Mouse (Mus musculus) adrenal gland (tissue): Measurements from ENCODE around the gene Disp1.

ENCODE experiments used
- intact Hi-C: fragments of 180-260 bp; cut with DNase I; formaldehyde crosslinking; loops from one replicate; pipeline ENCODE4 v1.15.1; 2025

Gene Disp1

DNA sequence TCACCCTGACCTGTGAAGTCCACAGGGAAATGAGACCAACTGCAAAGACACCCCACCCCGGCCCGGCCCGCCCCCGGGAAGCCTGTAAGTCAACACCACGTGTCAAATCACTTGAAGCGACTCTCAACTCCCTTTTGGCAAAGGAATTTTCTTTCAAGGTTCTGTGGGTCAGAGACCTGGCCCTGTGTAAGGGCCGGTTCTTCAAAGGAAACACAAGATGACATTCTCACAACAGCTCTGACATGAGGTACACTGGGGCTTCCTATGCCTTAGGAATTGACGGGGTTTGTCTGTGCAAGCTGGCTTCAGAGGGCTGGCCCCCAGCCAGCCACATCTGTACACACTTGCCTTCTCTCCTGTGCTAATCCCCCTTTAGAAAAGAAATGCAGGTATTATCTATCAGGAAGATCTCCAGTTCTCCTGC, 56.7 kb downstream of the Disp1 start:
- intact Hi-C loops, result no loop called here

- intact Hi-C loops, result no loop called here
These were observed 57.1 kb downstream of the Disp1 start for GRCm38 (mm10) chr1:183164190-183164580.

DNA sequence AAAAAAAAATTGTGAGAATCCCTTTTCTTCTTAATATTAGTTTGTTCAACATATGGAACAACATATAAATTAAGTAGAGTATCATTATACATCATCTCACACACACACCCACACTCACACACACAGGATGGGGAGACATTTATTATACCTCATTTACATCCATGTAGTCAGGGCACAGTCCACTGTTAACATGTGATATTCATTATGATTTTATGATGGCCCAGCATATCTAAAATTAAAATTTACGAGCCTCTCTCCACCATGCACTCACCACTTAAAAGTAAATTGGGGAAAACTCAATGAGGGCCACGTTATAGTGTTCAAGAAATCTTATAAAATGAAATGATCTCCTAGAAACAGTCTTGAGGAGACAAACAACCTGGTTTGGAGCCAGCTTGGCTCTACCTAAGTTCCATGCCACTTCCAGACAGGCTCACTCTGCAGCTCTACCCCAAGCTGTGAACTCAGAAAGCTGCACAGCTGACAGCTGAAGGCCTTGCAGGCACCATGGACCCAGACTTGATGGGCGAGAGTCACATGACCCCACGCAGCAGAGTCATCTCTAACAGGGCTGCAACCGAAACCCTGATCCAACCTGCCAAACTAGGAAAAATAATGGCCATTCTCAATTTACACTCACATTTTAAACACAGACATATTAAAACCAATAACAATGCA, 57.7 kb downstream of the Disp1 start:
- intact Hi-C loops, result no loop called here

- intact Hi-C loops, result no loop called here
These were observed 60.3 kb downstream of the Disp1 start for GRCm38 (mm10) chr1:183161057-183161456.

DNA sequence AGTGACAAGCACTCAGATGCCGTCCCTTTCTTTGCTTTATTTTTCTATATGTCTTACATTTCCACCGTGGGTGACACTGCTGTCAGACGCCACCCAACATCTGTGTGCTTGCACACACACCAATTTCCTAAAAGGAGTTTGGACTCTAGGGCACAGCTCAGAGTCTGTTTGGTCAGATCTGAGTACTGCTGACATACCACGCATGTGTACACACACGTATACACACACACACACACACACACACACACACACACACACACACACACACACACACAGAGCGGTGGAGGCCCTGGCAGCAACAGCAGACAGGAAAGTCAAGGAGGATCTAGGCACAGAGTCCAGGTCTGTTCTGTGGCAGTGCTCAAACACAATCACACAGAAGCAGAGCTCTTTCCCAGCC, 61.1 kb downstream of the Disp1 start:
- intact Hi-C loops, result no loop called here

GRCm38 (mm10) chr1:183159183-183159582, 62.1 kb downstream of the Disp1 start:
- intact Hi-C loops, result no loop called here

DNA sequence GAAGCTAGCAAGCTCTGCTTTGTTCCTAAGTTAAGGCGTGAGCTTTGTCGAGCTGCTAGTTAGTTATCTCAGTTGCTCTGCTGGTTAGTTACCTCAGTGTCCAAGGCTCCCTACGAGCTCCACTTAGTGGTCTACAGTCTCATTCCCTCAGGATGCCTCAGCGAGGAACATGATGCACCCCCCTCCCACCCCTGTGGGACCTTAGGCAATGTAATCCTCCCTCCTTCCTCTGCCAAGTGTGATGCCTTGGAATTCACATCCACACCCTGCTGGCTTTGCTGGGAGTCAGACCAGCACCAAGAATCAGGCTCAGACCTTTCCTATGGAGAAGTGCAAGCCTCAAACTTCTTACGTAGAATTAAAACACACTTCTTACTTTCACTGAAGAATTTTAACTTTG, 65.7 kb downstream of the Disp1 start:
- intact Hi-C loops, result no loop called here

DNA sequence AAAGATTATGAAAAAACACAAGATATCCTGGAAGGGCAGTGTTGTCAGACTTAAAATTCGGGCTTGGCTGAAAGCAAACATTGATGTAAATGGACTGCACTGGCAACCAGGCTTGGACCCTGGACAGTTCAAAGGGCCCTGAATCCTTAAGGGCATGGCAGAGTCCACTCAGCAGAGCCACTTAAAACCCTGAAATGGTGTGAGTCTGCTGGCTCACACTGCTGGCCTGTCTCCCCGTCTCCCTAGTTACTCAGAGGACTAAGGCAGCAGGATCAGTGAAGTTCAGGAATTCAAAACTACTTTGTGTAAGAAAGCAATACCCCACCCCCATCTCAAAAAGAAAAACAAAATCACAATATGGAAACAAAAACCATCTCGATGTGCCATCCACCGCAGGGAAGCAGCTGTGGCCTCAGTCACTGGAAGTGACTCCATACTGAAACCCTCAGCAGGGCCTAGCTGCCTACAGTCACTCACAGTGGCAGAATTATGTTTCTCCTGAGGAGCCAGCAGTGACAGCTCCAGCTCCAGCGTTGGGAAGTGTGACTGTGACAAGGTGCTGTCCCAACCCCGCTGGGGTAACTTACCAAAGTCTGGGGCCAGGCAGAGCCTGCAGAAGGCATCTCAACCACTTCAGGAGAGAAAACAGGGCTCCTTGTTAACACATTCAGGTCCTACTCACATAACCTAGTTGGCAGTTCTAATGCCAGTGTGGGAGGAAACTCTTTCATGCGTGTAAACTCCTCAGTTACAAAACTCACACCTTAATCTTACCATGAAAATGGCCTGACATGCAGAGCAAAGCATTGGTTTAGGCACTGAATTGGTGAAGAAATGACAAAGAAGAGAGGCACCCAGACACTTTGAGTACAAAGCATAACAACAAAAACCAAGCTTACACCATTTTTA, 66.8 kb downstream of the Disp1 start:
- intact Hi-C loops, result no loop called here

GRCm38 (mm10) chr1:183153354-183153753, 68.0 kb downstream of the Disp1 start:
- intact Hi-C loops, result no loop called here

- intact Hi-C loops, result no loop called here
These were observed 69.6 kb downstream of the Disp1 start for GRCm38 (mm10) chr1:183151510-183152319.

- intact Hi-C loops, result no loop called here
These were observed 70.9 kb downstream of the Disp1 start for GRCm38 (mm10) chr1:183150379-183150840.

DNA sequence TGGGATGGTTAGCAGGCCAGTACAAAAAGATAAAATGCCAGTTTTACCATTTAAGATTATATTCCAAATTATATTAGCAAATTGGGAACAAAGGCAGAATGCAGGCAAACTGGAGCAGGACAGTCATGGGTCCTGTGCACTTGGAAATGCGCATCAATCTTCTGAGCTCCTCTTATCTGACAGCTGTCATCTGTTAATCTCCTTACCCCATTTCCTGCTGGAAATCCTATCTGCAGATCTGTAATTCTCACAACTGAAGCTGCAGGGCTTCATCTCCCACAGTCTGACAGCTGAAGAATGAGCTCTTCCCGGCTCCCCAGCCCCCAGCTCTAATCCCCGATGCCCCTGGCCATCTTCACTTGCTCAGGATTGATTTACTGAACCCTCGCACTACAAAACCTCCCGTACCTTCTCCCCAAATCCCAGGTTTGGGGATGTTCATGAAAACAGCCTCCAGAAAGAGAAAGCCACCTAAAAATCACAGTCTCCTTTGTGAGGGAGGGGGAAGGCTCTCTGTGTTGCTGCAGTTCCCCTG, 71.7 kb downstream of the Disp1 start:
- intact Hi-C loops, result loop anchor here (10.0 kb wide), 1 partner anchor 65 kb away; no protein-coding TSS in a partner anchor

DNA sequence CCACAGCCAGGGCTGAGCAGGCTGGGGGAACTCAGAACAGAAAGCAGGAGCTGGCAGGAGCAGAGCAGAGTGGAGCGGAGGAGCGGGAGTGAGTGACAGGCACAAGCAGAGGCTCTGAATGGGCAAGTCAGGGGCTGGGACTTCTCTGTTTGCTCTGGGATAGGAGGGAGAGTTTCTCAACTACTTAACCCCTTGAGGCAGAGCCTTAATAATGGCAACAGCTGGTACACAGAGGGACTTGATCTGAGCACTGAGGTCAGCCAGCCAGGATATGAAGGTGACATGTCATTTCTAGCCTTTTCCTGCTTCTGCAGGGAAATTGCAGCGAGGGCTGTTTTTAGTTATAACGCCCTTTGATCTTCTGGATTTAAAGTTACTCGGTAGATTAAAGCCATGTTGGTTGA, 73.9 kb downstream of the Disp1 start:
- intact Hi-C loops, result loop anchor here (10.0 kb wide), 1 partner anchor 67 kb away; no protein-coding TSS in a partner anchor

DNA sequence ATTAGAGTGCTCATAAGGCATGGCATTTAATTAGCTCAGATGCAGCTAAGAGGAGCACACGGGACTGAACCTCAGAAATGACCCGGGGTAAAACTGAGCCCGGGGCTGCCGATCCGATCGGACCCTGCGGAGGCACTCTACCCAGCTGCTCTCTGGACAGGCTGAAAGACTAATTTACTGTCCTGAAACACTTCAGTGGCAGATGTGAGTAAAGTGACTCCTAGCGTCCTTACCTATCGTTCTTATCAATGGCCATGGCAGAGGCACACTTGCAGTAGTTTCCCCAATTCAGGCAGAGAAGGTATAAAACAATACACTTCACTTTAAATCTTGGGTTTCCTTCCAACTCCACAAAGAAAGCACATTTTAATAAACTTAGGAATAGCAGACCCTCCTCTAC, 74.5 kb downstream of the Disp1 start:
- intact Hi-C loops, result loop anchor here (10.0 kb wide), 1 partner anchor 68 kb away; no protein-coding TSS in a partner anchor

- intact Hi-C loops, result loop anchor here (10.0 kb wide), 1 partner anchor 69 kb away; no protein-coding TSS in a partner anchor
These were observed 75.1 kb downstream of the Disp1 start for GRCm38 (mm10) chr1:183146102-183146735.

DNA sequence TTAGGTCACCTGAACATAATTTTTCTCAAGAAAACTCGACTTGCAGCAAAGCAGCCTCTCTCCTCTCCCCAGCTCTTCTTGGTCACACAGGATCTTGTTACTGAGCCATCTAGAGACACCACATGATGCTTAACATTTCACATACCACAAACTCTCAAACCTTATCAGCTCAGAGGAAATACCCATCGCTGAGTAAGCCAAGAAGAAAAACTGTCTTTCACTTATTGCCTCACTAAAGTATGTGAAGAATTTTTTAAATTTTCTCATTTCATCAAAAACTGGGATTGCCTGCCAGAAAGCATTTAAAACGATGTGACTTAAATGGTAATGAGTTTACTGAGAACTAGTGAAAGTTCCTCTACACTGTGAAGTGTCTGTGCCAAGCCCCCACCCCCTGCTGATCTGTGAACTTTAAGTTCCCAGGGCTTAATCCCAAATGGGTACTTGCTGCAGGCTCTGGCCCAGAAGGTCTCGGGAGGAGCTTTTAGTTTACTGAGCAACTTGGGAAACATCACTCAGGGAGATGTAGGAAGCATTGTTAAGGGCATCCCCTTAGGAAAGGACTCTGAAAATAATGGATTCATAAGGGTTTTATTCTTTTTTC, 76.6 kb downstream of the Disp1 start:
- intact Hi-C loops, result loop anchor here (10.0 kb wide), 1 partner anchor 70 kb away; no protein-coding TSS in a partner anchor

- intact Hi-C loops, result loop anchor here (10.0 kb wide), 1 partner anchor 72 kb away; no protein-coding TSS in a partner anchor
These were observed 78.1 kb downstream of the Disp1 start for GRCm38 (mm10) chr1:183143246-183143645.

DNA sequence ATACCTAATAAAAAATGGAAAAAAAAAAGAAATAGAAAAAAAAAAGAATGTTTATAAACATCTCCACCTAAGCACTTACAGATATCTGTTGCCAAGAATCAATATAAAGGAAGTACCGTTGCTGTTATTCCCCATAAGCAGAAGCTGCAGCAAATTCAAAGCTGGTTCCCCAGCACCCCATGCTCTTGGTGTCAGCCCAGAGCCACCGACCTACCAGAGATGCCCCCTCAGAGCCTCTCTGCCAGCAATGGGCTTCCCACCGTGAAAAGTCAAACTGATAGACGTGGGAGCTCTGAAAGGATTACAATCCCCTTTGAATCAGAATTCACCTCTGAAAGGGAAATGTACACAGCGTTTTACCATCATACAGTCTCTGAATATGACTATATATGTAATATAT, 78.8 kb downstream of the Disp1 start:
- intact Hi-C loops, result loop anchor here (10.0 kb wide), 1 partner anchor 72 kb away; no protein-coding TSS in a partner anchor

DNA sequence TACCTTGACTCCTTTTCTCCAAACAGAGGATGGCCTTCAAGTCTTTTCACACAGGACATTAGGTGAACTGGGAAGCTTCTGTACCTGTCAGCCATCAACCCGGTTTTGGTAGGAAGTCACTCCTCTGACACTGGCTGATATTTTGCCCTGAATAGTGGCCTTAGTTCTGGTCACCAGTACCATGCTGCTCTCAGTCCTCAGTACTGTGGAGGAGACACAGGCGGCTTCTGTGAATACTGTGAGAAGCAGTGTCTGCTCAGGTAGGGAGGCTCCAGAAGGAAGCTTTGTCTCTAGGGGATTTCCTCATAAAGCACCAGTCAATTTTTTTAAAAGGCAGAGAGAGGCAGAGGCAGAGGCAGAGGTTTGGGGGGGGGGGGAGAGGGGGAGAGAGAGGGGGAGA, 80.0 kb downstream of the Disp1 start:
- intact Hi-C loops, result loop anchor here (10.0 kb wide), 1 partner anchor 73 kb away; no protein-coding TSS in a partner anchor
